Mouse (Mus musculus) embryonic fibroblast, embryonic 13.5 days (primary cell): ENCODE data around the gene Capn1.

Experiments used
- CTCF ChIP-seq: IDR thresholded peaks from 2 replicates; pipeline ENCODE4 v1.5.1; 2011; ENCODE audit warnings: mild to moderate bottlenecking, control low read depth, low read length, moderate library complexity, borderline replicate concordance; ENCODE audit not compliant: insufficient read depth
- POLR2A ChIP-seq: IDR thresholded peaks from 2 replicates; pipeline ENCODE4 v1.6.1; 2011; ENCODE audit warnings: low read depth, mild to moderate bottlenecking, control low read depth, low read length, moderate library complexity

- no peak for TF ChIP-seq POLR2A
- TF ChIP-seq CTCF = no peak
Observed at GRCm38 (mm10) chr19:5951631-5952030, 64.1 kb downstream of the Capn1 start.
